Mouse (Mus musculus) ES-Bruce4 (cell line): ENCODE measurements around the gene Gpc6.

ENCODE experiments used
- CTCF ChIP-seq: IDR thresholded peaks from one replicate; pipeline ENCODE4 v1.8.1; 2011; ENCODE audit warnings: low read depth, low read length
- POLR2A ChIP-seq: IDR thresholded peaks from one replicate; pipeline ENCODE4 v1.8.1; 2011; ENCODE audit warnings: low read length; ENCODE audit not compliant: insufficient read depth

GRCm38 (mm10) chr14:117344505-117344904, 419.4 kb downstream of the Gpc6 start:
- no peak for TF ChIP-seq POLR2A
- TF ChIP-seq CTCF = no peak
